Comparison of ENCODE assay signal across 22 mouse cellular contexts in genomic region chr16:72531337-72531736, GRCm38 (mm10).
"Had no signal": no experiment of that assay in that cellular context is flagged by ENCODE, and none has a peak within 500 bp of the region (broad histone marks: within the 10 kb centered on the region; RNA-seq: fewer than 3 reads in every experiment).

No protein-coding gene starts in this region.

- H3K9ac ChIP-seq: intestine, embryonic 15.5 days; kidney, embryonic 15.5 days; limb, embryonic 12.5 days; limb, embryonic 15.5 days; liver, embryonic 14.5 days; liver, postnatal 0 days; lung, embryonic 14.5 days had no signal

- H3K27me3 ChIP-seq: intestine, embryonic 15.5 days; kidney, embryonic 15.5 days; limb, embryonic 12.5 days; limb, embryonic 15.5 days had no signal

- H3K4me3 ChIP-seq: intestine, embryonic 15.5 days; kidney, embryonic 15.5 days; limb, embryonic 12.5 days; limb, embryonic 15.5 days had no signal

- ATAC-seq: intestine, embryonic 15.5 days; liver, postnatal 0 days; lung, postnatal 0 days had no signal

- H3K36me3 ChIP-seq: intestine, embryonic 15.5 days; kidney, embryonic 15.5 days; limb, embryonic 12.5 days; limb, embryonic 15.5 days had no signal

- H3K9me3 ChIP-seq: intestine, embryonic 15.5 days; kidney, embryonic 15.5 days; limb, embryonic 12.5 days; limb, embryonic 15.5 days had no signal

- H3K4me2 ChIP-seq: intestine, embryonic 15.5 days; kidney, embryonic 15.5 days; limb, embryonic 12.5 days; limb, embryonic 15.5 days; liver, embryonic 11.5 days; lung, embryonic 14.5 days had no signal

- H3K27ac ChIP-seq: intestine, embryonic 15.5 days; kidney, embryonic 15.5 days; limb, embryonic 12.5 days; limb, embryonic 15.5 days; liver, embryonic 14.5 days; macrophage; stomach, postnatal 0 days had no signal

- DNase-seq: kidney, adult 11 months; kidney, adult 8-10 months; kidney, postnatal 10 days; kidney, postnatal 36 days; left cerebral cortex, postnatal 4 days; liver, postnatal 0 days; lung, embryonic 14.5 days; right cerebral cortex, adult 18-20 months; right cerebral cortex, postnatal 14 days; right cerebral cortex, postnatal 4 days; thymus, adult 2 months; thymus, postnatal 14 days; thymus, postnatal 4 days had no signal

- H3K4me1 ChIP-seq: intestine, embryonic 15.5 days; kidney, embryonic 15.5 days; limb, embryonic 12.5 days; limb, embryonic 15.5 days had no signal
